ENCODE assay signal across 8 mouse cellular contexts in genomic region chr6:125190816-125191215, GRCm38 (mm10). TPM values are rescaled to one million over a fixed set of nuclear protein-coding genes. Genes with fewer than 3 reads are reported as not detected.
DNase-seq lines count a peak whose midpoint lies in the region; ATAC-seq and TF ChIP-seq lines count a peak whose summit lies in the region.

No protein-coding gene starts in this region.

- H3K4me2 ChIP-seq in neural tube, embryonic 12.5 days (replicated peaks) = peak overlapping the region; percentile 86

- no peaks in the 10 kb centered on the region for H3K27me3 ChIP-seq in neural tube, embryonic 12.5 days (replicated peaks)

- peak overlapping the region; percentile 53 for H3K9ac ChIP-seq in neural tube, embryonic 12.5 days

- DNase-seq in left cerebral cortex, adult 2 months (ENCODE audit: extremely low spot score in 1 of 2, low spot score in 2 of 2) = no peak
- DNase-seq in left cerebral cortex, adult 18-20 months (ENCODE audit: low spot score in 2 of 2) = no peak
- DNase-seq in embryo, embryonic 11 days = peak; percentile 17
- DNase-seq in hindlimb bud, embryonic 11.5 days (ENCODE audit: extremely low spot score, low read depth, low spot score) = peak; percentile 10
- no peak for DNase-seq in gastrocnemius, adult 8-10 months (ENCODE audit: low spot score in 2 of 2)
- DNase-seq in spleen, postnatal 36 days (ENCODE audit: low spot score in 2 of 2) = no peak

- TF ChIP-seq CTCF in left cerebral cortex, adult 2 months (IDR thresholded peaks at IDR 0.05) = no peak

- H3K4me3 ChIP-seq in left cerebral cortex, adult 2 months = peak overlapping the region; percentile 82
- peak overlapping the region; percentile 67 for H3K4me3 ChIP-seq in neural tube, embryonic 12.5 days

- no peaks in the 10 kb centered on the region for H3K9me3 ChIP-seq in neural tube, embryonic 12.5 days

- peaks cover 50% of the 10 kb centered on the region for H3K36me3 ChIP-seq in neural tube, embryonic 12.5 days

- H3K4me1 ChIP-seq in neural tube, embryonic 12.5 days = peaks cover 10% of the 10 kb centered on the region

- peak overlapping the region; percentile 96 for H3K27ac ChIP-seq in left cerebral cortex, adult 2 months
- H3K27ac ChIP-seq in neural tube, embryonic 12.5 days = no peak overlapping the region

- no peak for ATAC-seq in neural tube, embryonic 12.5 days (ENCODE audit: low FRiP score, low read depth)
- no peak for ATAC-seq in cerebellum, adult (ENCODE audit: insufficient number of reproducible peaks, low FRiP score, low TSS enrichment)

- intact Hi-C loops in left cerebral cortex, adult 2 months (cut with DNase I) = loop anchor here (1.0 to 2.0 kb wide), 2 partner anchors 24 to 80 kb away; partner anchors contain the start of gene Gapdh

RNA-seq across cellular contexts. Expression of gene Ncapd2, which starts 0.7 kb away (rescaled TPM):
- 10 to 100 TPM; 22.6 to 23.4 TPM for total RNA-seq in left cerebral cortex, adult 2 months (2021)
- 10 to 100 TPM; 22.0 to 24.4 TPM for total RNA-seq in left cerebral cortex, adult 18-20 months (2021)
- polyA plus RNA-seq in neural tube, embryonic 12.5 days (2016; fragmentation: Nextera tagmentation; extraction: Ambion mirVana) = 131 and 140 TPM in 2 replicates
- 10 to 100 TPM in 2 of 4 experiments, 1 to 10 TPM in 2; 7.3 to 14.0 (median 9.1) TPM for total RNA-seq in gastrocnemius, adult 8-10 months (2022)

RNA-seq across cellular contexts. Expression of gene Mrpl51, which starts 0.8 kb away (rescaled TPM):
- 10 to 100 TPM; 69.1 to 74.5 TPM for total RNA-seq in left cerebral cortex, adult 2 months (2021)
- 10 to 100 TPM; 69.7 to 81.2 TPM for total RNA-seq in left cerebral cortex, adult 18-20 months (2021)
- polyA plus RNA-seq in neural tube, embryonic 12.5 days (2016; fragmentation: Nextera tagmentation; extraction: Ambion mirVana) = 157 and 169 TPM in 2 replicates
- 100 to 1,000 TPM; 224 to 255 (median 228) TPM for total RNA-seq in gastrocnemius, adult 8-10 months (2022)

RNA-seq across cellular contexts. Expression of gene Vamp1, which starts 24.5 kb away (rescaled TPM):
- total RNA-seq in left cerebral cortex, adult 2 months (2021) = 100 to 1,000 TPM; 125 to 128 TPM
- total RNA-seq in left cerebral cortex, adult 18-20 months (2021) = 100 to 1,000 TPM; 111 to 145 TPM
- 7.2 and 8.0 TPM in 2 replicates for polyA plus RNA-seq in neural tube, embryonic 12.5 days (2016; fragmentation: Nextera tagmentation; extraction: Ambion mirVana)
- 10 to 100 TPM; 15.1 to 16.8 (median 15.5) TPM for total RNA-seq in gastrocnemius, adult 8-10 months (2022)

RNA-seq across cellular contexts. Expression of gene Gapdh, which starts 24.5 kb away (rescaled TPM):
- 1,000 to 10,000 TPM; 2,312 to 2,314 TPM for total RNA-seq in left cerebral cortex, adult 2 months (2021)
- total RNA-seq in left cerebral cortex, adult 18-20 months (2021) = 1,000 to 10,000 TPM; 2,618 to 2,651 TPM
- 1,605 and 1,721 TPM in 2 replicates for polyA plus RNA-seq in neural tube, embryonic 12.5 days (2016; fragmentation: Nextera tagmentation; extraction: Ambion mirVana)
- over 10,000 TPM; 10,104 to 14,130 (median 11,228) TPM for total RNA-seq in gastrocnemius, adult 8-10 months (2022)

RNA-seq across cellular contexts. Expression of gene Tapbpl, which starts 40.8 kb away (rescaled TPM):
- total RNA-seq in left cerebral cortex, adult 2 months (2021) = 1 to 10 TPM; 5.0 to 6.0 TPM
- 1 to 10 TPM; 6.5 to 6.8 TPM for total RNA-seq in left cerebral cortex, adult 18-20 months (2021)
- 3.2 and 3.8 TPM in 2 replicates for polyA plus RNA-seq in neural tube, embryonic 12.5 days (2016; fragmentation: Nextera tagmentation; extraction: Ambion mirVana)
- 1 to 10 TPM; 1.6 to 2.3 (median 2.0) TPM for total RNA-seq in gastrocnemius, adult 8-10 months (2022)

Comparison
In these comparisons a context has a peak if more than half of its experiments do, and no peak if none do; other contexts are left out.
1. DNase-seq: peak in embryo, embryonic 11 days (single experiment) and hindlimb bud, embryonic 11.5 days (single experiment); none in left cerebral cortex, adult 2 months (0 of 2), left cerebral cortex, adult 18-20 months (0 of 2), gastrocnemius, adult 8-10 months (0 of 2) and spleen, postnatal 36 days (0 of 2).
2. RNA of gene Vamp1, which starts 24.5 kb away (total RNA-seq): 111 to 145 TPM in left cerebral cortex, adult 18-20 months and 125 to 128 TPM in left cerebral cortex, adult 2 months; 15.1 to 16.8 TPM in gastrocnemius, adult 8-10 months; every median in the first group is over 4 times any median in the second.